In genomic region chr4:141605861-141606260, GRCm38 (mm10) we compare ENCODE assay signal across 8 mouse cellular contexts. TPM values are rescaled to one million over a fixed set of nuclear protein-coding genes. Genes with fewer than 3 reads are reported as not detected.
DNase-seq lines count a peak whose midpoint lies in the region; ATAC-seq and TF ChIP-seq lines count a peak whose summit lies in the region.

Gene Fblim1 (minus strand): TSS chr4:141606096.

- H3K4me2 ChIP-seq in forebrain, embryonic 16.5 days (ENCODE audit: low read length), result no peak within 1 kb of the TSS
- H3K4me2 ChIP-seq in intestine, embryonic 15.5 days (replicated peaks), result no peak within 1 kb of the TSS
- H3K4me2 ChIP-seq in lung, postnatal 0 days (replicated peaks; ENCODE audit: low read depth, low read length), result no peak within 1 kb of the TSS; the same call in 1 of the 2 replicates

- no peak within 1 kb of the TSS for H3K27ac ChIP-seq in forebrain, embryonic 16.5 days (ENCODE audit: low read length)
- H3K27ac ChIP-seq in intestine, embryonic 15.5 days, result 0 out of 2 replicates have a peak within 1 kb of the TSS, but pooled peaks have one; percentile 13
- peak within 1 kb of the TSS; percentile 68 for H3K27ac ChIP-seq in lung, postnatal 0 days (ENCODE audit: low read length)

- no peak within 1 kb of the TSS for H3K9ac ChIP-seq in forebrain, embryonic 16.5 days (replicated peaks; ENCODE audit: low read depth, low read length)
- H3K9ac ChIP-seq in intestine, embryonic 15.5 days, result no peak within 1 kb of the TSS
- H3K9ac ChIP-seq in lung, postnatal 0 days (replicated peaks; ENCODE audit: low read depth), result no peak within 1 kb of the TSS

- no peaks in the 10 kb centered on the region for H3K27me3 ChIP-seq in forebrain, embryonic 16.5 days (replicated peaks; ENCODE audit: control insufficient read depth, insufficient read depth, low read length)
- H3K27me3 ChIP-seq in intestine, embryonic 15.5 days (replicated peaks), result no peaks in the 10 kb centered on the region
- H3K27me3 ChIP-seq in lung, postnatal 0 days (replicated peaks; ENCODE audit: insufficient read depth, low read length), result no peaks in the 10 kb centered on the region

- WGBS in forebrain, embryonic 16.5 days, result 92% methylated on average over 11 of the region's 11 CpGs
- WGBS in intestine, embryonic 15.5 days, result 75% methylated on average over 11 of the region's 11 CpGs
- 60% methylated on average over 11 of the region's 11 CpGs for WGBS in lung, postnatal 0 days

- H3K4me3 ChIP-seq in forebrain, embryonic 16.5 days (replicated peaks; ENCODE audit: low read length), result no peak within 1 kb of the TSS
- H3K4me3 ChIP-seq in intestine, embryonic 15.5 days (replicated peaks), result no peak within 1 kb of the TSS
- no peak within 1 kb of the TSS for H3K4me3 ChIP-seq in lung, postnatal 0 days (ENCODE audit: low read depth, low read length)

- TF ChIP-seq EP300 in lung, postnatal 0 days (IDR thresholded peaks at IDR 0.05), result no peak

- no peak for ATAC-seq in forebrain, embryonic 16.5 days
- no peak for ATAC-seq in intestine, embryonic 15.5 days
- peak; percentile 60 for ATAC-seq in lung, postnatal 0 days

- peak; percentile 74 to 86 for DNase-seq in adrenal gland, adult (ENCODE audit: inconsistent age in 2 of 2, low spot score in 1 of 2)
- no peak for DNase-seq in adrenal gland, adult 18-20 months (ENCODE audit: low spot score in 2 of 2)
- peak; percentile 80 for DNase-seq in lung, postnatal 0 days (ENCODE audit: low spot score)
- DNase-seq in gastrocnemius, postnatal 10 days, result no peak
- no peak for DNase-seq in testis, postnatal 14 days (ENCODE audit: low spot score)
- DNase-seq in urinary bladder, postnatal 25 days (ENCODE audit: low spot score), result no peak

- no peaks in the 10 kb centered on the region for H3K9me3 ChIP-seq in forebrain, embryonic 16.5 days (ENCODE audit: control insufficient read depth, low read length)
- H3K9me3 ChIP-seq in intestine, embryonic 15.5 days, result no peaks in the 10 kb centered on the region
- no peaks in the 10 kb centered on the region for H3K9me3 ChIP-seq in lung, postnatal 0 days (ENCODE audit: low read length)

- no peaks in the 10 kb centered on the region for H3K36me3 ChIP-seq in forebrain, embryonic 16.5 days (ENCODE audit: control insufficient read depth, insufficient read depth)
- no peaks in the 10 kb centered on the region for H3K36me3 ChIP-seq in intestine, embryonic 15.5 days
- no peaks in the 10 kb centered on the region for H3K36me3 ChIP-seq in lung, postnatal 0 days (ENCODE audit: insufficient read depth, low read length)

- no peak for TF ChIP-seq CTCF in lung, postnatal 0 days (IDR thresholded peaks at IDR 0.05)

- H3K4me1 ChIP-seq in forebrain, embryonic 16.5 days (replicated peaks; ENCODE audit: control insufficient read depth, insufficient read depth, low read length), result 0 out of 2 replicates have a peak, but pooled peaks cover 2% of the 10 kb centered on the region
- H3K4me1 ChIP-seq in intestine, embryonic 15.5 days (replicated peaks), result peaks cover 19% of the 10 kb centered on the region
- peaks cover 9% of the 10 kb centered on the region; the same call in 1 of the 2 replicates for H3K4me1 ChIP-seq in lung, postnatal 0 days (ENCODE audit: insufficient read depth, low read depth, low read length)

RNA-seq across cellular contexts. Expression of gene Fblim1, which starts in this region (rescaled TPM):
- total RNA-seq in adrenal gland, adult 18-20 months (2021), result 10 to 100 TPM in 1 of 2 experiments, 1 to 10 TPM in 1; 6.8 to 13.0 TPM
- 18.8 and 27.8 TPM in 2 replicates for polyA plus RNA-seq in forebrain, embryonic 16.5 days (2015; fragmentation: Nextera tagmentation; extraction: Ambion mirVana)
- 63.9 and 68.9 TPM in 2 replicates for polyA plus RNA-seq in intestine, embryonic 15.5 days (2015; fragmentation: Nextera tagmentation; extraction: Ambion mirVana)
- polyA plus RNA-seq in lung, postnatal 0 days (2015; fragmentation: Nextera tagmentation; extraction: Ambion mirVana), result 52.3 and 57.5 TPM in 2 replicates
- 1 to 10 TPM; 3.8 to 6.6 TPM for total RNA-seq in gastrocnemius, postnatal 10 days (2021)

Comparison
In these comparisons a context has a peak if more than half of its experiments do, and no peak if none do; other contexts are left out.
1. DNase-seq: peak in adrenal gland, adult (2 of 2) and lung, postnatal 0 days (single experiment); none in adrenal gland, adult 18-20 months (0 of 2), gastrocnemius, postnatal 10 days (single experiment), testis, postnatal 14 days (single experiment) and urinary bladder, postnatal 25 days (single experiment).